Mouse (Mus musculus): ENCODE data around the gene Mxra7. TPM values are rescaled to one million over a fixed set of nuclear protein-coding genes. Genes with fewer than 3 reads are reported as not detected.

Gene Mxra7
- 18.1 and 23.2 TPM in 2 replicates for polyA plus RNA-seq (2016; fragmentation: Nextera tagmentation; extraction: Ambion mirVana)

DNA sequence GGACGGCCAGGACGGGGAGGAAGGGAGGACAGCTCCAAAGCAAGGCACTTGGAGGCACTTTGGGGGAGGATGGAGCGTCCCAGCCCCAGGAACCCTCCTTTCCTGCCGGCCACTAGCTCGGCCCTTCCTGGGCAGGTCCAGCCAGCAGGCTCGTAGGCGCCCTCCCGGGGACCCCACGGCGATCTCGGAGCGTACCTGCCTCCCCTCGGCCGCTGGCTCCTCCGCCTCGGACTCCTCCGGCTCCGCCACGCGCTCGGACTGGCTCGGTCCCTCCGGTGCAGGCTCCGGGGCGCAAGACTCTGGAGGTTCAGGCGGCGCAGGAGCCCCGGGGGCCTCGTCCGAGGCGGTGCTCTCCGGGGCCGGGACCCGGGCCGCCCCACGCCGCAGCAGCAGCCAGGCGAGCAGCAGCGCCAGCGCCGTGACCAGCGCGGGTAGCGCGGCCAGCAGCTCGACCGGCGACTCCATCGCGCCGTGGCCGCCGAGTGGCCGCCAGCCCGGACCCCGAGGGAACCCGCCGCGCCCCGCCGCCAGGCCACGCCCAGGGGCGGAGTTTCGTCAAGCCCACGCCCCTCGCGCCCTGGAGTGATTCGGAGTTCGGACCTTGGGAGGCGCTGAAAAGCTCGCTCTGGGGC is at the start of gene Mxra7:
TSS of gene Mxra7 (minus strand) at position 513 of the 632 bp plus-strand sequence.
- Histone ChIP-seq H3K9me3 (no peaks in the 10 kb centered on the region), H3K27me3 (replicated peaks; ENCODE audit: low read depth, poor library complexity, severe bottlenecking) (no peaks in the 10 kb centered on the region; the same call in 1 of the 2 replicates), H3K27ac (replicated peaks) (peak within 1 kb of the TSS; percentile 90), H3K4me1 (peaks cover 55% of the 10 kb centered on the region), H3K4me3 (peak within 1 kb of the TSS; percentile 86), H3K36me3 (replicated peaks) (peaks cover 14% of the 10 kb centered on the region)
- 1% methylated on average over 71 of the region's 71 CpGs for WGBS
- DNase-seq (ENCODE audit: low spot score): peak; percentile 90

DNA sequence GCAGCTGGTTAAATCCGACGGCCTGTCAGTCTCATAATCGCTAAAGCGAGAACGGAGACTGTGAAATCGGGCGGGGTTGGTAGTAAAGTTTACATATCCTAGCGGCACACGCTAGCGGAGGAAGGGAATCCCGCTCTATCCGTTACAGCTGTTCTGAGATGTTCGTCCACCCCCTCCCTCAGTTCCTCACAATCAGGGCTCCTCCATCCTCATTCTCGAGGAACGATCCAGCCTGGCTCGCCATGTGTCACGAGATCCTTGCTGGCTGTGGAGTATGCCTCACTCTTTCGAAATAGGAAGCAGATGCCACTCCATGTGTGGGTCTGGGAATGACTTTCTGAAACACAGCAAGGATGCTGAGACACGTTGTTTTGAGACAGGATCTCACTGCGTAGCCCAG is 46.1 kb upstream of the Mxra7 start:
- H3K9me3 ChIP-seq: no peaks in the 10 kb centered on the region
- 89% methylated on average over 20 of the region's 20 CpGs for WGBS

DNA sequence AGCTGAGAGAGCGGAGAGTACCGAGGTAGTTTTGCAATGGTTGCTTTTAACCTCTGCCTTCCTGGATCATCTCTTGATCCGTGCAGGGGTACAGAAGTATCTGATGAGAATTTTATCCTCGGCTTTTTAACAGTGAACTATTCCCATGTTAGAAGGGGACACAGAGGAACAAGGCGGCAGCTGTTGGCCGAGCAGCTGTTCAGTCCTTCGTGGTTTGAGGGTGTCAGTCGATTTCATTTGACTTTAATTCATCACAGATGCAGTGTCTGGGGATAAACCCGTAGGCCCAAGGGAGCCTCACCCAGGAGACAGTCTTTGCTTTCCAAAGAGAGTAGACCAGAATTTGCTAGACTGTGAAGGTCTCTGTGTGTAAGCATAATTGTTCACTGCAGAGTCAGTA is 43.7 kb upstream of the Mxra7 start:
- no peak for DNase-seq (ENCODE audit: low spot score)
- Histone ChIP-seq H3K36me3 (replicated peaks) (peaks cover 60% of the 10 kb centered on the region), H3K27me3 (replicated peaks; ENCODE audit: low read depth, poor library complexity, severe bottlenecking) (no peaks in the 10 kb centered on the region), H3K4me1 (no peaks in the 10 kb centered on the region), H3K27ac (replicated peaks) (no peak overlapping the region), H3K9me3 (no peaks in the 10 kb centered on the region), H3K4me3 (no peak overlapping the region)
- WGBS: 86% methylated on average over 9 of the region's 9 CpGs

More for the DNA sequence above, 46.1 kb upstream of the Mxra7 start:
- no peak overlapping the region for H3K4me3 ChIP-seq
- H3K4me1 ChIP-seq: no peaks in the 10 kb centered on the region
- no peaks in the 10 kb centered on the region for H3K27me3 ChIP-seq (replicated peaks; ENCODE audit: low read depth, poor library complexity, severe bottlenecking)
- DNase-seq (ENCODE audit: low spot score): no peak
- H3K36me3 ChIP-seq (replicated peaks): peaks cover 44% of the 10 kb centered on the region
- no peak overlapping the region for H3K27ac ChIP-seq (replicated peaks)

DNA sequence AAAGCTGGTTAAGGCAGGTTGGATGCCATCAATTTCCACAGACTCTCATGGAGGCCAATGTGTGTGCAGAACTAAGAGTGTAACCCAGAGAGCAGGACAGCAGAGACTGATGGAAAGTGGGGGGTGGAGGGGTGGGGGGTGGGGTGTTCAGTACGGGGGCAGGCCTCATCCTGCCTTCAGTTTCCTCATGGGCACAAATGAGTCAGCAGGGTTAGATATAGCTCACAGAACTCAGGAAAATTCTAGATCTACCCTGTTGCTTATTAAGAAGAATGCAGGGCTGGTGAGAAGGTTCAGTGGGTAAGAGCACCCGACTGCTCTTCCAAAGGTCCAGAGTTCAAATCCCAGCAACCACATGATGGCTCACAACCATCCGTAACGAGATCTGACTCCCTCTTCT is 41.8 kb upstream of the Mxra7 start:
- H3K4me3 ChIP-seq: no peak overlapping the region
- no peak overlapping the region for H3K27ac ChIP-seq (replicated peaks)
- H3K36me3 ChIP-seq (replicated peaks): peaks cover 71% of the 10 kb centered on the region
- WGBS: 87% methylated on average over 4 of the region's 4 CpGs
- H3K9me3 ChIP-seq: no peaks in the 10 kb centered on the region
- H3K4me1 ChIP-seq: no peaks in the 10 kb centered on the region
- H3K27me3 ChIP-seq (replicated peaks; ENCODE audit: low read depth, poor library complexity, severe bottlenecking): no peaks in the 10 kb centered on the region
- no peak for DNase-seq (ENCODE audit: low spot score)

DNA sequence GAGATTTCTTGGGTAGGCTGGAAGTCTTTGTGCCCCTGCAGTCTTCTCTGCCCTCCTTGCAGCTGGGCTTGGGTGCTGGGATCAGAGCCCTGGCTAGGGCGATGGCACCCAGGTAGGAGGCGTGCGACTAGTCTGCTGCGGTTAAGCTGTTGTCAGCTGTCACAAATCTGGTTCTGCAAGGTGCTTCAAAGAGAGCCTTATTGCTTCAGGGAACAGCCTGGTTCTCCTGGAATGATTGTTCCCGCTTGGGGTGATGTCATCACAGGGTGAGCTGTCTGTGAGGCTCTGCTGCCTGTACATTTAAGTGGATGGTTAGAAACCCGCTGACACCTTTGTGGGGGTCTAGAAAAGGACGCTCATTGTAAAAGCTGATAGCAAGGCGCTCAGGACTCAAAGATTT is 41.4 kb upstream of the Mxra7 start:
- 90% methylated on average over 8 of the region's 8 CpGs for WGBS
- Histone ChIP-seq H3K4me1 (no peaks in the 10 kb centered on the region), H3K27ac (replicated peaks) (no peak overlapping the region), H3K27me3 (replicated peaks; ENCODE audit: low read depth, poor library complexity, severe bottlenecking) (no peaks in the 10 kb centered on the region), H3K36me3 (replicated peaks) (peaks cover 71% of the 10 kb centered on the region), H3K9me3 (no peaks in the 10 kb centered on the region), H3K4me3 (no peak overlapping the region)
- no peak for DNase-seq (ENCODE audit: low spot score)

DNA sequence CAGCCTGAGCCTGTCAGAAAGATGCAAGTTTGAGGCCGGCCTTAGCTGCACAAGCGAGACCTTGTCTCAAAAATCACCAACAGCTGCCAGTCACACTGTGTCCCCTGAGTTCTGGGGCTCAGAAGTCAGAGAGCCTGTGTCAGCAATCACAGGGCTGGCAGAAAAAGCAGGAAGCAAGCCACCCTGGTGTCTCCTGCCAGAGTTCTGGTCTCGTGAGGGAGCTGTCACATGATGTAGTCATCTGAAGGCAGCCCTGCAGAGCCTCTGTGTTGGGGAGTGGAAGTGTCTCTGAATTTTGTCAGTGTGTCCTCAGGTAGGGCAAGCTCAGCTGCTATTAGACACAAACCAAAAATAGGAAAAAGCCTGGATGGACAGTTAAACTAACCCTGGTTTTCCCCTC is 40.3 kb upstream of the Mxra7 start:
- peaks cover 70% of the 10 kb centered on the region for H3K36me3 ChIP-seq (replicated peaks)
- no peaks in the 10 kb centered on the region for H3K27me3 ChIP-seq (replicated peaks; ENCODE audit: low read depth, poor library complexity, severe bottlenecking)
- no peak overlapping the region for H3K4me3 ChIP-seq
- 65% methylated on average over 3 of the region's 3 CpGs for WGBS
- no peaks in the 10 kb centered on the region for H3K9me3 ChIP-seq
- no peaks in the 10 kb centered on the region for H3K4me1 ChIP-seq
- no peak for DNase-seq (ENCODE audit: low spot score)
- H3K27ac ChIP-seq (replicated peaks): no peak overlapping the region

DNA sequence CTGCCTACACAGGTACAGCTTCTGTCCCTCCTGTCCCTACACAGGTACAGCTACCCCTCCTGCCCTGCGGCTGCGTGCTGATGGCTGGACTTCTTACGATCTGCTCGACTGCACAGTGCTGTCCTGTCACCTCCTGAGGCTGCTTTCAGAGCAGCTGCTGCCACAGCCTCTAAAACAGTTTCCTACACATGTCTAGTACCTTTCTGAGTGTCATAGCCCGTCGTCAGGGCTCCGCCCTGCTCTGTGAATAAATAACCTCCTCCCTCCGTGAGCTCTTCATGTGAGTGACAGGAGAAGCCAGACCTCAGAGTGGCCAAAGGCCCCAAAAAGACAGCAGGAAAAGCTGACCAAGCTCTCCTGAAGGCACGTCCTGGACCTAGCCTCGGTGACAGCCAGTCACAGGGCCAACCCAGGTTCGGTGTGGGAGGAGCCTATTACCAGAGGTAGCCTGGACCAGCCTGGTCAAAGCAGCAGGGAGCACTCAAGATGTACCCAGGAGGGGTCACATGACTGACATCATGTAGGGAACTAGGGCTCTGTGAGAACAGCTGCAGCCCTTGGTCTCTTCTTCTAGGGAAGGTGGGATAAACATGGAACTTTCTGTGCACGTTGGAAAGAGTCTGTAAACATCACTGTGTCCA is 38.2 kb upstream of the Mxra7 start:
- Histone ChIP-seq H3K27ac (replicated peaks) (no peak overlapping the region), H3K4me1 (no peaks in the 10 kb centered on the region), H3K36me3 (replicated peaks) (peaks cover 76% of the 10 kb centered on the region), H3K9me3 (no peaks in the 10 kb centered on the region), H3K27me3 (replicated peaks; ENCODE audit: low read depth, poor library complexity, severe bottlenecking) (no peaks in the 10 kb centered on the region), H3K4me3 (no peak overlapping the region)
- no peak for DNase-seq (ENCODE audit: low spot score)
- WGBS: 79% methylated on average over 12 of the region's 12 CpGs

DNA sequence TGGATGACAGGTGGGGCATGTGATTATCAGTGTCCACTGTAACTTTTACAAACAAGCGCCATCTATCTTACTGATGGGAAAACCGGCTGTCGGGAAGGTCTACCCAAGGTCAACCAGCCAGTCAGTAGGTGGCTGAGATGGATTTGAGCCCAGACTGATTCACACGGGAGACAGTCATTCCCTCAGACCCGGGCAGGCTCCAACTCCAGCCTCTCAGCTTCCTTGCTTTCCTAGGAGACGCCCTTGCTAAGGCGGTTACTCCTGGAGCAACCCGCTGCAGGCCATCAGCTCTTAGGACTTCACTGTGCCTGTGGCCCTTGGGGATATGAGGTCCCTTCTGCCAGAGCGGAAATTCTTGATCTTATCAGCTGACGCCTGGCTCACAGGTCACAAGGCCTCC is 36.6 kb upstream of the Mxra7 start:
- no peaks in the 10 kb centered on the region for H3K4me1 ChIP-seq
- H3K9me3 ChIP-seq: no peaks in the 10 kb centered on the region
- 0 out of 2 replicates have a peak overlapping the region, but pooled peaks have one; percentile 18 for H3K4me3 ChIP-seq
- WGBS: 85% methylated on average over 10 of the region's 10 CpGs
- no peaks in the 10 kb centered on the region for H3K27me3 ChIP-seq (replicated peaks; ENCODE audit: low read depth, poor library complexity, severe bottlenecking)
- no peak for DNase-seq (ENCODE audit: low spot score)
- peaks cover 85% of the 10 kb centered on the region for H3K36me3 ChIP-seq (replicated peaks)
- H3K27ac ChIP-seq (replicated peaks): no peak overlapping the region

DNA sequence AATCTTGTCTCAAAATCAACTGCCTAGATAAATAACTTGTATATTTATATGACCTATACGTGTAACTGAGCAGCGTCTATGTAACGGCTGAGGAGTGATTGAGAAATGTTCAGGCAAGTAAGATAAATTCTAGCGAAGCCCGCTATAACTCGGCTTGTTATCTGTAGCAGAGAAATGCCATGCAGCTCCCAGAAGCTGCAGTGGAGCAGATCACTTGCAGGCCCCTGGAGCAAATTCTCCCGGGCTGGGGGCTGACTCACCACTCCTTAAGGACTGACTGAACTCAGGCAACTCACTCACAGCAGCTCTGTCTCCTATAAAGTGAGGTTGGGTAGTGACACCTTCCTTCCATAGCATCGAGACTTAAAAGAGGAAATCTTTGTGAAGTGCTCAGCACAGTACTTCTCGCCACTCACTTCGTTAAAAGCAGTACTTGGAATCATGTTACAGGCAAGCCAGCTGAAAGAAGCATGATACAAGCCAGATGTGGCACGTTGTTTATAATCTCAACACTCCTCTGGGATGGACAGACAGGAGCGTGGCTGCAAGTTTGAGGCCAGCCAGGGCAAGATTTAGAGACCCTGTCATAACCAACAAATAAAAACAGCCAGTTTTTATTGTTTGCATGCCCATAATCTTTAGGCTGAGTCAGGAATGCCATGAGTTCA is 29.5 kb upstream of the Mxra7 start:
- DNase-seq (ENCODE audit: low spot score): peak; percentile 38
- Histone ChIP-seq H3K4me3 (no peak overlapping the region), H3K27ac (replicated peaks) (peak overlapping the region; percentile 54), H3K4me1 (peaks cover 21% of the 10 kb centered on the region), H3K36me3 (replicated peaks) (peaks cover 39% of the 10 kb centered on the region), H3K9me3 (no peaks in the 10 kb centered on the region), H3K27me3 (replicated peaks; ENCODE audit: low read depth, poor library complexity, severe bottlenecking) (no peaks in the 10 kb centered on the region)
- WGBS: 63% methylated on average over 12 of the region's 12 CpGs

DNA sequence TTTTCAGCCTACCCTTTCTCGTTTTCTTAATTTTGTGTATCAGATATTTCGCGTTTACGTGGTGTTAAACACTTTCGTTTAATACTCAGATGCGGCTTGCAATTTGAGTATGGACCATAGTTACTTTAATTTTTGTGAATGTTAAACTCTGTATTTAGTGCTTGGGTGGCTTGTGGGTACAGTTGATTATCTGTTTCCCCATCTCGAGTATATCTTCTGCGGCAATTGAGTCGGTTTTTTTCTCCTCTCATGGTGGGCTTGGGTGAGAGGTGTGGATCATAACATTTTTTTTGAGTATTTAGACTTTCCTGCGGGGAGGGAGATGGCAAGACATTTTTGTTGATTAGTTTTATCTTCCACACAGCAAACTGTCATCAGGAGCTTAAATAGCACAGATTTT is 26.4 kb upstream of the Mxra7 start:
- peaks cover 31% of the 10 kb centered on the region for H3K4me1 ChIP-seq
- 46% methylated on average over 10 of the region's 10 CpGs for WGBS
- H3K9me3 ChIP-seq: no peaks in the 10 kb centered on the region
- DNase-seq (ENCODE audit: low spot score): no peak
- H3K27me3 ChIP-seq (replicated peaks; ENCODE audit: low read depth, poor library complexity, severe bottlenecking): no peaks in the 10 kb centered on the region
- H3K4me3 ChIP-seq: peak overlapping the region; percentile 81
- H3K36me3 ChIP-seq (replicated peaks): peaks cover 38% of the 10 kb centered on the region
- H3K27ac ChIP-seq (replicated peaks): peak overlapping the region; percentile 97

DNA sequence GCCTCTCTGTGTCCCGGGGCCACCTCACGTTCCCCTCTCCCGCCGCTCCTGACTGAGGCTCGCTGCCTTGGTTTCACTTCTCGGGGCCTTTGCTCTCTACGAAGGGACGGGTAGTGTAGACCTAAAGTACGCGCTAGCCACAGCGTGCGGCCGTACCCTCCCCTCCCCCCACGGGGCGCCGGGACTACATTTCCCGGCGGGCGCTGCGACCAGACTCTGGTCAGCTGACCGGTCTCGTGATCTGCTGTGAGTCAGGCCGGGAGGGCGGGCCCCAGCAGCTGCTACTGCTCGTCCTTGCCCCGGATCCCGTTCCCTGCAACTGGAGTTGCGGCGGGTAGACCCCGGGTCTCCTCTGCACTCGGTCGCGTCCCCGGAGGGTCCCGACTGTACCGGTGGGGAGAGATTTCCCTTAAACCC is 25.7 kb upstream of the Mxra7 start:
- Histone ChIP-seq H3K27me3 (replicated peaks; ENCODE audit: low read depth, poor library complexity, severe bottlenecking) (no peaks in the 10 kb centered on the region), H3K4me3 (peak overlapping the region; percentile 81), H3K4me1 (peaks cover 31% of the 10 kb centered on the region), H3K27ac (replicated peaks) (peak overlapping the region; percentile 97), H3K36me3 (replicated peaks) (peaks cover 38% of the 10 kb centered on the region), H3K9me3 (no peaks in the 10 kb centered on the region)
- under 1% methylated on average over 36 of the region's 36 CpGs for WGBS
- DNase-seq (ENCODE audit: low spot score): peak; percentile 97

DNA sequence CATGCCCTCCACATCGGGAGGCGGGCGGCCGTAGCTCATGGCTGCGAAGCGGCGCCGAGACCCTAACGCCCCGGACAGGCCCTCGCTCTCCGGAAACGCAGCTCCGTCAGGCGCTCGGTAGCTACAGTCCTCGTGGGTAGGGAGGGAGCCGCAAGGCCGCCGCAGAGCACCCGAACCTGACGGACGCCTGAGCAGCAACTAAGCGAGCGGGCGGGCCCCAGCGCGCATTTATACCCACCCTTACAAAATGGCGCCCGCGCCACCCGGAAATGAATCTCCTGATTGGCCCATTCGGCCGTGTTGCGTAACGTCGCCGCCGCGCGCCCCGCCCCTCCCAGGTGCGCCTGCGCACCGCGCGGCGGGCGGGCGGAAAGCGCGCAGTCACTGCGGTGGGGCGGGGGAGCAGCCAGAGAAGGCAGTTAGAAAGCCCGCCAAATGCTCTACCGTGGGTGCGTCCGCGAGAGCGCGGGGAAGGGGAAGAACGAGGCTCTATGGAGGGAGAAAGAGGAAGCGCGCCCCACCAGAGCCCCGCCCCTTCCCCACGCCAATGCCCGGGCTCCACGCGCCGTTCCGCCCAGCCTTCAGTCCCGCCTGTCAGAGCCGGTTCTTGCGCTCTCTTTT is 25.2 kb upstream of the Mxra7 start, which contains the start of gene Srsf2:
TSS of gene Srsf2 (minus strand) at position 204 of the 621 bp plus-strand sequence.
- H3K27ac ChIP-seq (replicated peaks): peak within 1 kb of the TSS; percentile 97
- WGBS: under 1% methylated on average over 74 of the region's 74 CpGs
- peak within 1 kb of the TSS; percentile 81 for H3K4me3 ChIP-seq
- peaks cover 42% of the 10 kb centered on the region for H3K36me3 ChIP-seq (replicated peaks)
- no peaks in the 10 kb centered on the region for H3K9me3 ChIP-seq
- peaks cover 31% of the 10 kb centered on the region for H3K4me1 ChIP-seq
- H3K27me3 ChIP-seq (replicated peaks; ENCODE audit: low read depth, poor library complexity, severe bottlenecking): no peaks in the 10 kb centered on the region
- peak; percentile 97 for DNase-seq (ENCODE audit: low spot score)

Measured in embryonic facial prominence, embryonic 10.5 days (tissue).